Mouse (Mus musculus): ENCODE measurements around the gene Cnga3.

Gene Cnga3

DNA sequence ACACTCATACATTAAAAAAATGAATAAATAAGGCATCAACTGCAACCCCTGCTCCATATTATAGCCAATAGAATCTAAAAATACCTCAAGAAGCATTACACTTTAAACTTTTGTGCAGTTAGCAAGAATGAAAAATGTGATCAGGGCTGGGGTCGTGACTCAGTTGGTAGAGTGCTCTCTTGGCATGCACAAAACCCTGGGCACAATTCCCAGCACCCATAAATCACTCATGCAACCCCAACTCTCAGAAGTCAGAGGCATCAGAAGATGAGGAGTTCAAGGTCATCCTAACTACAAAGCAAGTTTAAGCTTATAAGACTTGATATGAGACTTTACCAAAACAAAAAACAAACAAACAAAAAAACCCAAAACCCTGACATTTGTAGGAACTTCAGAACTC, 73.5 kb downstream of the Cnga3 start:
- no peak for DNase-seq

DNA sequence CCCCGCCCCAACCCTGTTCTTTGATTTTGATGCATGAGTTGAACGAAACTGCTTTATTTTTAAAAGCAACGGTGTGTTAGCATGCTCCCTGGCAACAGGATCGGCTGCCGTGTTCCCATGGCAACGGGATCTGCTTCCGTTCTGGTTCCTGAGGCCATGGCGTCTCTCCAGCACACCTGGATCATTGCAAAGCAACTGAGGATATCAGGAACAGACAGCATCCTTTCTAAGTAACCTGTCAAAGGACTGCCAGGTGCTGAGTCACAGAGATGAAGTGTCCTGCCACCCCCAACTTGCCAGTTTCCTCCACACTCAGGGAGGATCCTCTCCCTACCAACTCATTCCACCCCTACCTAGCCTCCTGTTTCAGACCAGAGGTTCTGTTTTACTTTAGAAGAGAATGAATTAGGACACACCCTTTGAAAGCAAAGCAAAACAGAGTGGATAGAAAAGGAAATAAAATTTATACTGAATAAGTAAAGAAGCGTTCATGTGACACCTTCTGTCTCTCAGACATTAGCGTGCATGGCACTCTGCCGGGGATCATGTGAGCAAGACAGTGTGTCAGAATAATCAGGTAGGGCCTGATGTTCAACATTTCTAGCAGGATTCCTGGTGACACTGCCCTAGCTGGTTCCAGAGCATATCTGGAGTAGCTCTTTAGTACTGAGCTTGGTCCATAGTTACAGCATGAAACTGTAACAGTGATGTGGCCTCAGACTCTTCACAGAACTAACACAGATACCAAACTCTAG, 74.1 kb downstream of the Cnga3 start:
- DNase-seq = no peak

DNA sequence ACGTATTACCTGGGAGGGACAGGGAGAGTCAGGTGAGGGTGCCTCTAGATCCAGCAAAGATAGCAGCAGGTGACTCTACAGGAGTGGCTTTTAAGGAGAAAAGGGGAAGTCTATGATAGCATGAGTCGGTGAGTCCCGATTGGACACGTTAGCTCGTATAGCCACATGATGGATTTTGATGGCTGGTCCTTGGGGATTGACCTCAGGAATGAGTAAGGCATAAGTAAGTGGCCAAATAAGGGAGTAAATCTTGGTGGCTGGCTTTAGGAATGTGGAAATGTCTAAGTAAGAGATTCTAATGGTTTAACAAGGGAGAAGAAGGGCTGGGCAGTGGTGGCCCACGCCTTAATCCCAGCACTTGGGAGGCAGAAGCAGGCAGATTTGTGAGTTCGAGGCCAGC, 74.7 kb downstream of the Cnga3 start:
- DNase-seq = no peak

DNA sequence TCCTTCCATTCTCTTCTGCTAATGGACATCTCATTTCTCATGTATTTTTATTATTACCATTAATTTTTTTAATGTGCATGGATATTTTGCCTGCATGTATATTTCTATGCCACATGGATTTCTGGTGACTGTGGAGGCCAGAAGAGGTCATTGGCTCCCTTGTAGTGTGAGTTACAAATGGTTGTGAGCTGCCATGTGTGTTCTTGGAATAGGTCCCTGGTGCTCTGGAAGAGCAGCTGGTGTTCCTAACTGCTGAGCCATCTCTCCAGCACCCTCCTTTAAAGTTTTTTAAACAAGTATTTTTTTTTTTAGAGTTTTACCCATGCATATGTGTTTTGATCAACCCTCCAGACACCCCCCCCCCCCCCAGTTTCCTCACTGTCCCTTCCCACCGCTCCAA, 82.2 kb downstream of the Cnga3 start:
- no peak for DNase-seq

DNA sequence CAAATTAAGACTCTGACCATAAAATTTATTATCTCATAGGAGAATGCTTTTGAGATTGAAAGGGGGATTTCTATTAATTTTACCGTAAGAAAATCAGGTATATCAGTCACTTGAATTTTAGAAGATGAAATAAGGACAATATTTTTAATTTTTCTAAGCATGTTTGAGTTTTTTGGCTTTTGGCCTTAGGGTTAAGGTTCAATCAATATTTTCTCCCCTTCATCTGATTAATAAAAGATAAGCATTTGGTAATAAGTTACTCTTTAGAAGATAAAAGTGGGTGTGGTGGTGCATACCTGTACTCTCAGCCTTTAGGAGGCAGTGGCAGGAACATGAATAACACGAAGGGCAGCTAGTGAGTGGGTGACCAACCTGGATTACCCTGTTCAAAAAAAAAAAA, 84.7 kb downstream of the Cnga3 start:
- DNase-seq = no peak

DNA sequence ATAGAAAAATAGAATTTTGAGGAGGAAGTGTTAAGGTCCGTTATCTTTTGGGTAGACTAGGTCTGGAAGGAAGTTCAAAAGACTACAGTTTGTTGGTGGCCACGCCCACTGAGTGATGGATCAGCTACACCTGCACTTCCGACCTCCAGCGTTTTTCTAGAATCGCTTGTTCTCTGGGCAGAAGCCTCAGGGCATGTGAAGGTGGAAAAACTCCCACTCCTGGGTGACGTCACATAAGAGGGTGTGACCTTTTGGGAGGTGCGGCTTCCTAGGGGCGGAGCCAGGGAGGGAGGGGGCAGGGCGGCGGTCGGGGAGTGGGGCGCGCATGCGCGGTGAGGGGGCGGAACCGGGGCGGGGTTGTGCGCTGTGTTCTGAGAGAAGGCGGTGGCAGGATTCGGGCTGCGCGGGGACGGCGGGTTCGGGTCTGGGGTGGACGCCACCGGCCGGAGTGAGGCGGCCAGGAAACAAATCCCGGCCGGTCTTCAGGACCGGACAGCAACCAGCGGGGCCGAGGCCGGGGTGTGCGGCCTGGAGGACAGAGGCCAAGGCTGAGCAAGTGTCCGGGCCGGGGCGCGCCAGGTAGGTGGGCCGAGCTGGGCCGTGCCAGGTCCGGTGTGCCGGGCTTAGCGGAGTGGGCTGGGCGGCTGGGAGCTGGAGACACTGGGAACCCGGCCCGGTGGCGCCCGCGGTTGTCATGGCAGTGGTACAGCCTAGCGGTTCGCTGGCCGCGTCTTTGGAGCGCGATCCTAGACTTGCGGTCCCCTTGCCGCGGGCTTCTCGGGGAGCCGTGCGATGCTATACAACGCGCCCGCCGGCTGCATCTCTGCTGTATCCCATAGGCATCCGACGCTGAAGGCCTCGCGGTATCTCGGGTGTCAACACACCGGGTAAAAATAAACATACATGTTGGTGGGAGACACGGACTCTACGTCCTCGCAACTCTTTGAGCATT, 85.6 kb downstream of the Cnga3 start, which contains the start of gene Inpp4a:
Gene Inpp4a, plus strand, starts transcription at position 326 of the 952 bp plus-strand sequence.
- peak; percentile 95 for DNase-seq

DNA sequence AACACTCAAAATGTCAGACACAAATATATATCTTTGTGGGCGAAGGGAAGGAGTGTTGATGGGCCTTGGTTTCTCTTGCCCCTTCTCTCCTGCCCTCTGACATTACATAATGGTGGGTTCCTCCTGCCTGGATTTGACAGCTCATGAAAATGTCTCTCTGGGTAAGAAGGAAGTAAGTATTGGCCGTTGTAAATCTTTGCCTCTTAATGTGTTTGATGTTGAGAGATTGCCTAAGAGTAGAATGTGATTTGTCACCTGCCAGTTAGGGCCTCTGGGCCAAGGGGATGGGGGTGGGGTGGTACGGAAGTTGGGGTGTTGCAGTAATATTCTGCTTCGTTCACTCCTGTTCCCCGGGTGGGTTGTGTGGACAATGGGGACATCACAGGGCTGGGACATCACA, 86.4 kb downstream of the Cnga3 start:
- DNase-seq = no peak

DNA sequence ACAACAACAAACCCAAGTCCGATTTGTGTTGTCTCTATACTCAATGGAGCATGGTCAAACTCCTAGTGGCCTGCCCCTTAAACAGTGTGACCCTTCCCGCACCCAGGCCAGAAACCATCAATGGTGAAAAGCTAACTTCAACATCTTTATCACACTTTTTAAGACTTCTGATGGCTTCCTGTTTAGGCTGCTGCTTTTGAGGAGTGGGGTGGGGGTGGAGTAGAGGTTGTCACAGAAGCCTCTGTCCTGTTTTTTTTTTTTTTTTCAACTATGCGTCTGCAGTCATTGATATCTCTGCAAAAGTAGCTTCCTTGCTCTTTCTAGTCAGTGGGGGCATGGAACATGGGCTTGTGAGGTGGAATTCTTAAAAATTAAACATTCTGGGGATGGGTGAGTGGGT, 88.6 kb downstream of the Cnga3 start:
- no peak for DNase-seq

DNA sequence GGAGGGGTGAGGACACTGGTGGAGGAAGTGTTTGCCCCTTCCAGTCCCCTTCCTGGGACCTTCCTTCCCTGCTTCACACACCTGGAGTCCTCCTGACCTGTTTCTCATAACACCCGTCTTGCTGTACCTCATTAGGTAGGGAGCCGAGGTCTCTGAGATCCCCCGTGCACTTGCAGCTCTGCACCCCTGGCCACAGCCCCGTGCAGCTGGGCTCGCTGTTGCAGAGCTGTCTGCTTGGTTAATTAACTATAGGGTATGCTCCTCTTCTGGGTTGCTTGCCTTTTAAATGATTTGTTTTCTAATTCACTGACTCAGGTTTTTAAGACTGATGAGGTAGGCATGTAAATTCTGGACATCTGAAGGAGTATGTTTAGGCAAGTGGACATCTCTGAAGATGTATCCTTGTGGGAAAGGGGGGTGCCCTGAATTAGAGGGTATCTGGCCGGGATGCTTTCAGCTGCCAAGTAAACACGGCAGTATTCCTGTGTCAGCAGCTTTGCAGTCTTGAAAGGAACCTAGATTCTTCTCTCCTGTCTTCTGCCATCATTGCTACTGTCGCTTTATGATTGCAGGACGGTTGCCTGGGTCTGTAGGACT, 91.6 kb downstream of the Cnga3 start:
- no peak for DNase-seq

DNA sequence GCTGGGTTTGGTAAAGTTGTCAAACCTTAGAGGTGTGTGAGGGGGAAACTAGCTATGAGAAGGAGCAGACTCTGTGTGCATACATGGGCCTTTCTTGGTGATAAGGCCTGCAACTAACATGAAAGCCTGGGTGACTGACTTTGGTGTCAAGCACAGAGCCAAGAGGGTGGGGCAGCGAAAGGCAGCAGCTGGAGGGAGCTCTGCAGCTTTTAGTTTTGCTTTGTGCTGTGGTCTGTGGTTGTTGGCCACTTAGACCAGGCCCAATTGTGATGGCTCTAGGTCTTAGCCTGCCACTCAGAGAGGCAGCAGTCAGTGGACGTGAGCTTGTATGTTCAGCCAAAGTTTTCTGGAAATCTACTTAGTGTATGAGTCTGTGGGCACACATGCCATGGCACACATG, 93.4 kb downstream of the Cnga3 start:
- DNase-seq = no peak

DNA sequence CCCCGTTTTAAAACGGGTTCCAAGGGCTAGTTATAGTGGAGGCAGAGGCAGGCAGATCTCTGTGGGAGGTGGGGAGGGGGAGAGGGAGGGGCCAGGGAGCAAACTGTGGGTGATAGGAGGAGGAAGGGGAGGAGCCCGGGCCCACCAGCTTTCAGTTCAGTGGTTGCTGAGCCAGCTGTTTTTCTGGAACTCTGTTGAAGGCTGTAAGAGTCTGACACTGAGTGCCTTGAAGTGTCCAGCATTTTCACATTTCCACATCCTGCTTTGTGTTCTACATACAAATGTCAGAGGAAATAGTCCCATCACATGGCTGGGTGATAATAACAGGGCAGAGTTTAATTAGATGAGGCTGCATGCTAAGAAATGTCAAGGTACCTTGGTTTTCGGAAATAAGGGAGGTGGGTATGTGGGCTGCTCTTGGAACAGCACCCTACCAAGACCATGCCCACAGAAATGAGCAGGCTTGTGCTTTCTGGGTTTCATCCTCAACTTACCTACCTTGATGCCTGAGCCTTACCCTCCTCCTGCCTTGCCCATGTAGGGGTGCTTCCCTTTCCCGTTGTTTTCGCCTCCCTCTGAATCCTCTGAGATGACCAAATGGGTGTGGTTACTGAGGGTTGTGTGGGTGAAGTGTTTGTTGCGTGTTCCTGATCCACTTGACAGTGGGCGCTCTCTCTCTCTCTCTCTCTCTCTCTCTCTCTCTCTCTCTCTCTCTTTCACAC, 93.9 kb downstream of the Cnga3 start:
- DNase-seq = no peak

DNA sequence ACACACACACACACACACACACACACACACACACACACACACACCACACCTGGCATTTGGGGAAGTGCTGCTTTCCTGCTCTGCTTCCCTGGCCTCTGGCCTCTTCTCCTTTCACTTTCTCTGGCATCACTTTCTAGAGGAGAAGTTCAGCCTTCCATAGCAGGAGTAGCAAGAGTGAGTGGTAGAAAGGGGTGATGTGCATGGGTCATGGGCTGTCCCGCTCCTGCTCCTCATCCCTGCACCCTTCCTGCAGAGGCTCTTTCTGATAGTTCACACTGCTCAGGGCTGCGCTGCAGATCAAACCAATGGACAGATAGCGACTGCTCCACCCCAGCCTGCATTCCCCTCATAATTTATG, 94.5 kb downstream of the Cnga3 start:
- DNase-seq = no peak

DNA sequence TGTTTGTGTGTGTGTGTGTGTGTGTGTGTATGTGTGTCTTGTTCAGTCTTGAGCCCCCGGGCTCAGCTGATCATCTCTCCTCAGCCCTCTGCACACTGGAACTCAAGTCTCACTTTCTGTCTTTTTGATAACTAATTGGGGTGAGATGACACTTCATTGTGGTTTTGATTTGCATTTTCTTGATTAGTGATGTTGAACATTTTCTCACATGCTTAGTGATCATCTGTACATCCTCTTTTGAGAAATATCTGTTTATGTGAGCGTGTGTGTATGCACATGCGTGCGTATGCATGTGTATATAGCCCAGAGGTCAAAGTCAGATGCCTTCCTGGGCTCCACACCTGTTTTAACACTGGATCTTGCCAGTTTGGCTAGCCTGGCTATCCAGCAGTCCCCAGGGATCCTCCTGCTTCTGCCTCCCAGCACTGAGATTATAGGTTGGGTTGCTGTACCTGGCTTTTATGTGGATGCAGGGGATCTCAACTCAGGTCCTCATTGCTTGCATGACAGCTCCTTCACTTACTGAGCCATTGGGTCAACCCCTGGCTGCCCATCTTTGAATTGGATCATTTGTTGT, 95.8 kb downstream of the Cnga3 start:
- DNase-seq = no peak
